Mouse (Mus musculus): ENCODE results near the gene Gucy2c.

DNA sequence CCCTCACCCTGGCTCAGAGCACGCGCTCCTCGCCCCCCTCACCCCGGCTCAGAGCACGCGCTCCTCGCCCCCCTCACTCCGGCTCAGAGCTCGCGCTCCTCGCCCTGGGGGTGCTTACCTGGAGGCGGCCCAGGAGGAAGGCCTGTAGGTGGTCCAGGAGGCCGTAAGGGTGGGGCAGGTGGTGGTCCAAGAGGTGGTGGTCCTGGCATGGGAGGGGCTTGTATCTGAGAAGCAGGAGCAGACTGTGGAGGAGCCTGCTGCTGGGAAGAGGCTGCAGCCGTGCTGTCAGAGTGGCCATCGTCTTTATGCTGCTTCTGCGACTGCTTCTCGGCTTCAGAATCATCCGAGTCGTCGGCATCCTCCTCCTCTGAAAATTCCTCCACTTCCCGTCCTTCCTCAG is 35.3 kb upstream of the Gucy2c start:
- TF ChIP-seq POLR2A (IDR thresholded peaks at IDR 0.05; ENCODE audit: insufficient read depth, low read depth, low read length) (no peak), CTCF (IDR thresholded peaks at IDR 0.05; ENCODE audit: insufficient read depth, low read depth, low read length) (no peak)

All from olfactory bulb, adult 2 months (tissue).